Mouse (Mus musculus): ENCODE data around the gene Gpr85. TPM values are rescaled to one million over a fixed set of nuclear protein-coding genes. Genes with fewer than 3 reads are reported as not detected.
"Not testable (repeated sequence)": the region's sequence is repeated elsewhere in the genome, so short reads cannot be mapped to it uniquely, and the experiment has no call there.

Gpr85 gene
- total and polyA plus RNA-seq, 3 experiments = 0.20 to 0.59 (median 0.35) TPM

DNA sequence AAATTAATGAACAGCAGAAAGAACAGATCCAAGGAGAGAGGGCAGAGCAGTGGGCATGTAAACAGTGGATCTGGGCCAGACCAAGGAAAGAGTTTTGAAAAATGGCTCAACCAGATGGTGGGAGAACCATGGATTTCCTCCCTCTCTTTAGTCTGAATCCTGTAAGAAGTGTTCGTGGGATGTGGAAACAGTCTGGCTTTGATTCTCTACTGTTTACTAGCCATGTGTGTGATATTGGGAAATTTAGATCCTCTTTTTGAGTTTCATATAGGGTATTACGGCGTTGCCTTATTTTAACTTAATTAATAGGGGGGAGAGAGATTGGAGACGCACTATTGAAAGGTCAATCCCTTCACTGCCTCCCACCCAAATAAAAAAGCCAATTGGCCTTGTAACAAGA, 13.5 kb upstream of the Gpr85 start:
- no peak overlapping the region for H3K27ac ChIP-seq (ENCODE audit: insufficient read depth, low read depth)
- DNase-seq (ENCODE audit: extremely low read depth) = no peak
- H3K79me2 ChIP-seq (replicated peaks; ENCODE audit: control insufficient read depth, extremely low read depth, insufficient read depth, poor library complexity, severe bottlenecking) = no peaks in the 10 kb centered on the region
- dilution Hi-C loops (cut with MboI; ENCODE audit: extremely low pct_ligation_motif_present, extremely low pct_unique_long_range_greater_than_20kb, low sequenced_read_pairs) = no loop called here
- TF ChIP-seq NRF1 (IDR thresholded peaks at IDR 0.05; ENCODE audit: low read depth, low read length) (no peak), UBTF (IDR thresholded peaks at IDR 0.05; ENCODE audit: low read depth, low read length) (no peak), ZC3H11A (IDR thresholded peaks at IDR 0.05; ENCODE audit: low read depth, low read length) (no peak), MAX (IDR thresholded peaks at IDR 0.05; ENCODE audit: low read length) (no peak)
- no peaks in the 10 kb centered on the region for H3K36me3 ChIP-seq (replicated peaks in 1 of 2; ENCODE audit: control insufficient read depth in 1 of 2, insufficient read depth in 1 of 2, low read length in 1 of 2)
- no peak overlapping the region for H3K9ac ChIP-seq (ENCODE audit: insufficient read depth, low read depth)
- in situ Hi-C loops (cut with MboI; ENCODE audit: low pct_ligation_motif_present, low pct_unique_long_range_greater_than_20kb, low sequenced_read_pairs) = no loop called here
- H3K9me3 ChIP-seq (replicated peaks; ENCODE audit: low read length) = no peaks in the 10 kb centered on the region
- no peak overlapping the region for H3K4me3 ChIP-seq (replicated peaks in 1 of 3; ENCODE audit: low read depth in 2 of 3, low read length in 2 of 3, poor library complexity in 1 of 3)
- H3K27me3 ChIP-seq (replicated peaks) = no peaks in the 10 kb centered on the region
- H3K4me1 ChIP-seq (ENCODE audit: control insufficient read depth in 1 of 2, insufficient read depth in 2 of 2) = no peaks in the 10 kb centered on the region
- no peak overlapping the region for H3K4me2 ChIP-seq (ENCODE audit: insufficient read depth, low read depth, poor library complexity, severe bottlenecking)

DNA sequence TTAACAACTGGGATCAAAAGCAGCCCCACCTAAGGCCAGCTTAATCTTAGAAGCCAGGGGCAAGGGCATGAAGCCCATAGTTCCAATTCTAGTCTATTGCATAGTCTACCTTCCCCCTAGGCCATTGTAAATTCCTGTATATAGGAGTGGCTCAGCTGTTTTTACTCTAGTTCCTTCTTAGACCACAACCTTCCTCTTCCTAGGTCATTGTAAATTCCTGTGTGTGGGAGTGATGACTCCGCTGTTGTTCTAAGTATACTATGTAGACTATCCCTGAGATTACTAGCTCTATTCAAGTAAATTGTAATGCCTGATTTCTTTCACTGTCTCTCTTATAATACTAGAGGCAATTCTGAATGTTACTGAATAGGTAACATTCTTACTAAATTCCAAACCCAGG, 6.3 kb upstream of the Gpr85 start:
- DNase-seq (ENCODE audit: extremely low read depth); H3K79me2 ChIP-seq (replicated peaks; ENCODE audit: control insufficient read depth, extremely low read depth, insufficient read depth, poor library complexity, severe bottlenecking); H3K4me1 ChIP-seq (ENCODE audit: control insufficient read depth in 1 of 2, insufficient read depth in 2 of 2); dilution Hi-C loops (cut with MboI; ENCODE audit: extremely low pct_ligation_motif_present, extremely low pct_unique_long_range_greater_than_20kb, low sequenced_read_pairs); in situ Hi-C loops (cut with MboI; ENCODE audit: low pct_ligation_motif_present, low pct_unique_long_range_greater_than_20kb, low sequenced_read_pairs); H3K9ac ChIP-seq (ENCODE audit: insufficient read depth, low read depth); H3K36me3 ChIP-seq (replicated peaks in 1 of 2; ENCODE audit: control insufficient read depth in 1 of 2, insufficient read depth in 1 of 2, low read length in 1 of 2); H3K4me3 ChIP-seq (replicated peaks in 1 of 3; ENCODE audit: low read depth in 2 of 3, low read length in 2 of 3, poor library complexity in 1 of 3); H3K27ac ChIP-seq (ENCODE audit: insufficient read depth, low read depth); H3K4me2 ChIP-seq (ENCODE audit: insufficient read depth, low read depth, poor library complexity, severe bottlenecking); H3K9me3 ChIP-seq (replicated peaks; ENCODE audit: low read length); H3K27me3 ChIP-seq (replicated peaks): not testable (repeated sequence)

DNA sequence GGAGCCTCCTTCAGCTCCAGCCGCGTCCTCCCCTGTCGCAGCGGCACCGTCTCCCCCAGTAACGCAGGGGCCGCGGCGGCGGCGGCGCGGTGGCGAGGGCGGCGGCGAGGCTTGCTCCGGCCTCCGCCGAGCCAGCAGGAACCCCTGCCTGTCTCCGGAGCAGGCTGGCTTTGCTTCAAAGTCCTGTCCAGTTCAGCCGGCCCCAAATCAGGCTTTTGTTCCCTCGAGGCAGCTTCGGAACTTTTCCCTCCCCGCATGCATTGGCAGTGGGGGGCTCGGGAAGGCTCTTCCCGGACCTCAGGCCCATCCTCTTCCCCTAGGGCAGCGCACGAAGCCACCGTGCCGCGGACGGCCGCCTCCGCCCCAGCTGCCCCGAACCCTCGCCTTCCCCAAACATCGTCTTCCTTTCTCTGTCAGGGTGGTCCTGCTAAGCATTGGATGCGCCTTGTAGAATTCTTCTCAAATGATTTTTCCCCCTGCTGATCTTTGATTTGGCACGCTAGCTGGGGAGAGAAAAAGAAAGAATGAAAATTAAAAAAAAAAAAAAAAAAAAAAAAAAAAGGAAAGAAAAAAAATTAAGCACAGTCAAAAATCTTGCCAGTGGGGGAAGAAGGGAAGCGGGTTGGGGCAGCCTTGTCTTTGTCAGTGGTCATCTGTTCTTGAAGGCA, 931 bp downstream of the Gpr85 start:
- in situ Hi-C loops (cut with MboI; ENCODE audit: low pct_ligation_motif_present, low pct_unique_long_range_greater_than_20kb, low sequenced_read_pairs) = no loop called here
- Histone ChIP-seq H3K4me3 (replicated peaks in 1 of 3; ENCODE audit: low read depth in 2 of 3, low read length in 2 of 3, poor library complexity in 1 of 3) (peak overlapping the region; percentile 21 to 69 (median 59)), H3K4me1 (ENCODE audit: control insufficient read depth in 1 of 2, insufficient read depth in 2 of 2) (peaks cover 6 to 8% of the 10 kb centered on the region in 2 experiments), H3K9ac (ENCODE audit: insufficient read depth, low read depth) (peak overlapping the region; percentile 89), H3K79me2 (replicated peaks; ENCODE audit: control insufficient read depth, extremely low read depth, insufficient read depth, poor library complexity, severe bottlenecking) (no peaks in the 10 kb centered on the region), H3K36me3 (replicated peaks in 1 of 2; ENCODE audit: control insufficient read depth in 1 of 2, insufficient read depth in 1 of 2, low read length in 1 of 2) (no peaks in the 10 kb centered on the region), H3K4me2 (ENCODE audit: insufficient read depth, low read depth, poor library complexity, severe bottlenecking) (peak overlapping the region; percentile 98), H3K27ac (ENCODE audit: insufficient read depth, low read depth) (no peak overlapping the region), H3K9me3 (replicated peaks; ENCODE audit: low read length) (no peaks in the 10 kb centered on the region), H3K27me3 (replicated peaks) (no peaks in the 10 kb centered on the region)
- TF ChIP-seq SIN3A (IDR thresholded peaks at IDR 0.05; ENCODE audit: low read length) (no peak; the same call in 1 of the 2 replicates), MAZ (IDR thresholded peaks at IDR 0.05; ENCODE audit: low read depth, low read length) (no peak), UBTF (IDR thresholded peaks at IDR 0.05; ENCODE audit: low read depth, low read length) (peak; percentile 68; the same call in 1 of the 2 replicates), MAFK (IDR thresholded peaks at IDR 0.05; ENCODE audit: insufficient replicate concordance, low read length) (no peak), RAD21 (IDR thresholded peaks at IDR 0.05; ENCODE audit: low read depth, low read length) (no peak), ZNF384 (IDR thresholded peaks at IDR 0.05; ENCODE audit: low read depth, low read length) (peak; percentile 82), IRF4 (IDR thresholded peaks at IDR 0.05; ENCODE audit: low read depth, low read length) (no peak)
- dilution Hi-C loops (cut with MboI; ENCODE audit: extremely low pct_ligation_motif_present, extremely low pct_unique_long_range_greater_than_20kb, low sequenced_read_pairs) = no loop called here
- peak; percentile 51 for DNase-seq (ENCODE audit: extremely low read depth)
